Mouse (Mus musculus) liver, adult 2 months (tissue): ENCODE results near the gene Gm49393.
"Not testable (repeated sequence)": the region's sequence is repeated elsewhere in the genome, so short reads cannot be mapped to it uniquely, and the experiment has no call there.

Experiments used
- CTCF ChIP-seq: fragments of 200-500 bp; IDR thresholded peaks from 2 replicates; pipeline ENCODE4 v1.5.1; 2011; ENCODE audit warnings: low read depth, low read length, control low read depth
- POLR2A ChIP-seq: fragments of 200-500 bp; IDR thresholded peaks from 2 replicates; pipeline ENCODE4 v1.6.1; 2011; ENCODE audit warnings: low read length, control low read depth; ENCODE audit not compliant: insufficient read depth; ENCODE audit errors: extremely low read depth

DNA sequence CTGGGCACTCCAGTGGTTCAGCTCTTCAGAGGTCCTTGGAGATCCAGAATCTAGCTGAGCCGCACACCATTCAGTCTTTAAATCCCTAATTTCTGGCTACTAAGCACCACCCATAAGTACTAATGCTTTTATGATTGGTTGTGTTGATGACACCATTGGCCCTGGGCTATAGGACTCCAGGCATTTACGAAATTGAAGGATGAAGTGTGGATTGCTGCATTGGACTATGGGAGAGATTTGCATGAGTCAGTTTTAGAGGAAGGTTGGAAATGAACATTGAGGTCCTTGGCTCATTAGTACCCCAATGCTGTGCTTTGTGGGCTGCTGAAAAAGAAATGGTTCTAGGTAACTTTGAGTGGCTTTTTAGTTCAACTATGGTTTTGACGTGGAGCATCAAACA, 6.5 kb upstream of the Gm49393 start, which contains the start of gene Tpbpa:
- not testable (repeated sequence) for TF ChIP-seq CTCF, POLR2A
